Mouse (Mus musculus) liver, postnatal 0 days (tissue): ENCODE results near the gene Ndufv2. TPM values are rescaled to one million over a fixed set of nuclear protein-coding genes. Genes with fewer than 3 reads are reported as not detected.
"Not testable (repeated sequence)": the region's sequence is repeated elsewhere in the genome, so short reads cannot be mapped to it uniquely, and the experiment has no call there.

Source experiments
- ATAC-seq: fragments of 200-750 bp; cut with Nextera tagmentation; 2 replicates; pipeline ENCODE4 v1.8.0; 2017; ENCODE audit warnings: mild to moderate bottlenecking, moderate library complexity
- DNase-seq: peaks from one replicate; pipeline ENCODE4 v3.0.0-alpha.2; 2016
- H3K27ac ChIP-seq: fragments of 300-500 bp; sonication (generic); 2 replicates; pipeline ENCODE4 v1.5.1; 2014; ENCODE audit warnings: antibody characterized with exemption, moderate library complexity, mild to moderate bottlenecking, low read depth
- H3K27me3 ChIP-seq: fragments of 300-500 bp; sonication (generic); 2 replicates; pipeline ENCODE4 v1.6.1; 2014; ENCODE audit warnings: low read length, control low read depth, mixed read lengths; ENCODE audit not compliant: insufficient read depth
- H3K36me3 ChIP-seq: fragments of 300-500 bp; sonication (generic); replicated peaks from 2 replicates; pipeline ENCODE4 v1.6.1; 2014; ENCODE audit warnings: mild to moderate bottlenecking, control low read depth, low read length, moderate library complexity, mixed read lengths; ENCODE audit not compliant: insufficient read depth
- H3K4me1 ChIP-seq: fragments of 300-500 bp; sonication (generic); 2 replicates; pipeline ENCODE4 v1.6.1; 2014; ENCODE audit warnings: antibody characterized with exemption, mild to moderate bottlenecking, control low read depth; ENCODE audit not compliant: insufficient read depth
- H3K4me2 ChIP-seq: fragments of 300-500 bp; sonication (generic); 2 replicates; pipeline ENCODE4 v1.6.1; 2014; ENCODE audit warnings: low read depth, mild to moderate bottlenecking, low read length, moderate library complexity, mixed read lengths
- H3K4me3 ChIP-seq: fragments of 300-500 bp; sonication (generic); 2 replicates; pipeline ENCODE4 v1.5.1; 2014; ENCODE audit warnings: low read depth, low read length
- H3K9ac ChIP-seq: fragments of 300-500 bp; sonication (generic); replicated peaks from 2 replicates; pipeline ENCODE4 v1.6.1; 2014; ENCODE audit warnings: mild to moderate bottlenecking, moderate library complexity
- H3K9me3 ChIP-seq: fragments of 300-500 bp; sonication (generic); 2 replicates; pipeline ENCODE4 v1.6.1; 2016; ENCODE audit warnings: mild to moderate bottlenecking, control low read depth, low read length, mixed read lengths
- CTCF ChIP-seq: sonication (generic); IDR thresholded peaks from 2 replicates; pipeline ENCODE4 v1.5.1; 2016; ENCODE audit warnings: antibody characterized with exemption, low read depth
- EP300 ChIP-seq: IDR thresholded peaks from 2 replicates; pipeline ENCODE4 v1.6.1; 2016; ENCODE audit warnings: antibody characterized with exemption, low read depth, mild to moderate bottlenecking
- WGBS: fragments of 180-500 bp; shearing (Covaris S2); extraction: QIAGEN DNeasy Blood & Tissue Kit; methylation state at CpG from one replicate; pipeline ENCODE4 v1.1.7; 2014; ENCODE audit not compliant: insufficient replicate concordance; 5-methylcytosine and 5-hydroxymethylcytosine counted together
- polyA plus RNA-seq: library from polyadenylated mRNA; unstranded; fragments of >200 nt; fragmentation: Nextera tagmentation; extraction: Ambion mirVana; gene quantifications from 2 replicates; pipeline ENCODE4 v1.2.1, GENCODE M21; 2015

Gene Ndufv2
- polyA plus RNA-seq, 1 experiment from 2014 or later: 286 TPM

DNA sequence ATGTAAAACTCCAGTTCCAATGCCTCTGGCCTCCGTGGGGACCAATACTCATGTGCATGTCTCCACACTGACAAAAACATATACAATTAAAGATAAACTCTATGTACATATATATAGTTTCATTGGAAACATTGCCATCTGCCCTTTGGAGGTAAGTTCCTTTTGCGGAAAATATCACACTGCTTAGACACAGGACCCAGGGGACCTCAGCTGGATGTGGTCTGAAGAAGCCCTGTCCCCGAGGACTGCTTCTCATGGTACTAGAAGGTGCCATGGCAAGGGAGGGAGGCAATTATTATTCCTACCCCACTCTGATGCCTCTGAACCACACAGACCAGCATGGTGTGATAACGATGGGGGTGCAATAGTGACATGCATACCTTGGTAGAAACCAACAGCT is 43.2 kb downstream of the Ndufv2 start:
- H3K4me2 ChIP-seq: no peak overlapping the region
- H3K4me1 ChIP-seq: peaks cover 5% of the 10 kb centered on the region
- no peak for ATAC-seq
- no peaks in the 10 kb centered on the region for H3K27me3 ChIP-seq
- WGBS: 79% methylated on average over 4 of the region's 4 CpGs
- H3K9ac ChIP-seq: no peak overlapping the region
- no peaks in the 10 kb centered on the region for H3K36me3 ChIP-seq
- DNase-seq: no peak
- H3K27ac ChIP-seq: no peak overlapping the region
- no peak overlapping the region for H3K4me3 ChIP-seq
- TF ChIP-seq CTCF (no peak), EP300 (no peak)
- no peaks in the 10 kb centered on the region for H3K9me3 ChIP-seq

GRCm38 (mm10) chr17:66057145-66057544 is 44.2 kb downstream of the Ndufv2 start:
- no peak overlapping the region for H3K4me2 ChIP-seq
- no peaks in the 10 kb centered on the region for H3K36me3 ChIP-seq
- TF ChIP-seq CTCF: no peak
- TF ChIP-seq EP300: no peak
- H3K27me3 ChIP-seq: no peaks in the 10 kb centered on the region
- no peak overlapping the region for H3K9ac ChIP-seq
- H3K4me1 ChIP-seq: peaks cover 5% of the 10 kb centered on the region
- DNase-seq (no peak), ATAC-seq (no peak)
- H3K9me3 ChIP-seq: no peaks in the 10 kb centered on the region
- H3K4me3 ChIP-seq: no peak overlapping the region
- H3K27ac ChIP-seq: no peak overlapping the region
- 88% methylated on average over 2 of the region's 2 CpGs for whole genome bisulfite sequencing

DNA sequence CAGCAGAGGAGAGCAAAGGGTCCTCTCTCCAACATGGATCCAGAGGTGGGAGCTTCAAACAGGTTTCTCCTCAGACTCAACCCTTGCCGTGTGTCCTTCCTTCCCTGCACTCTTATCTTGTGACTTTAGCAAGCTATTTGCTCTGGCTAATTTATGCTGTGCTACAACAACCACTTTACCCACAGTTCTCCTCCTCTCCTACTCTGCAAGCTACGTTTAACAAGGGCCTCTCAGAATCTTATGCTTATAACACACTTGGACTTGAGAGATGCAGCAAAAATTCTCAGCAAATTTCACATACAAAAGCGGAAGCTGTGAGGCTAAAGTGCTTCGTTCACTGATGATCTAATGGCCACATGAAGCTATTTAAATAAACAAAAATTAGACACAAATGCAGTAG is 48.0 kb downstream of the Ndufv2 start:
- peaks cover 4% of the 10 kb centered on the region; the same call in 1 of the 2 replicates for H3K4me1 ChIP-seq
- DNase-seq (no peak), ATAC-seq (no peak)
- H3K4me2 ChIP-seq: no peak overlapping the region
- no peak overlapping the region for H3K4me3 ChIP-seq
- no peak overlapping the region for H3K27ac ChIP-seq
- H3K9me3 ChIP-seq: no peaks in the 10 kb centered on the region
- 67% methylated on average over 4 of the region's 4 CpGs for WGBS
- peaks cover 6% of the 10 kb centered on the region; the same call in 1 of the 2 replicates for H3K36me3 ChIP-seq
- H3K27me3 ChIP-seq: no peaks in the 10 kb centered on the region
- TF ChIP-seq CTCF: no peak
- H3K9ac ChIP-seq: no peak overlapping the region

DNA sequence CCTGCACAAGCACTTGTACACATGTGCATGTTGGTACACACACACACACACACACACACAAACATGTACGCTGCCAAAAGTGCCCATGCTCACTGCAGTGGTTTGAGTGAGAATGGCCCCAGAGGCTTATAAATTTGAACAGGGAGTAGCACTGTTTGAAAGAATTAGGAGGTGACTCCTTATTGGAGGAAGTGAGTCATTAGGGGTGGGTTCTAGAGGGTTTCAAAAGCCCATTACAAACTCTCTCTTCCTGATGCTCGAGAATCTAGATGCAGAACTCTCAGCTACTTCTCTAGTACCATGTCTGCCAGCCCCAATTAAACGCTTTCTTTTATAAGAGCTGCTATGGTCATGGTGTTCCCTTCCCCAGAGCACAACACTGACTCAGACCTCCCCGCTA is 52.6 kb downstream of the Ndufv2 start:
- no peak overlapping the region for H3K9ac ChIP-seq
- TF ChIP-seq CTCF (no peak), EP300 (no peak)
- no peak overlapping the region for H3K4me2 ChIP-seq
- no peaks in the 10 kb centered on the region for H3K9me3 ChIP-seq
- no peak for DNase-seq
- ATAC-seq: no peak
- H3K4me3 ChIP-seq: no peak overlapping the region
- WGBS: 76% methylated on average over 4 of the region's 4 CpGs
- 0 out of 2 replicates have a peak, but pooled peaks cover 2% of the 10 kb centered on the region for H3K4me1 ChIP-seq
- peaks cover 6% of the 10 kb centered on the region; the same call in 1 of the 2 replicates for H3K36me3 ChIP-seq
- H3K27ac ChIP-seq: no peak overlapping the region
- no peaks in the 10 kb centered on the region for H3K27me3 ChIP-seq

- Histone ChIP-seq H3K9me3 (no peaks in the 10 kb centered on the region), H3K36me3 (peaks cover 6% of the 10 kb centered on the region; the same call in 1 of the 2 replicates), H3K4me2 (no peak overlapping the region), H3K4me3 (no peak overlapping the region), H3K4me1 (0 out of 2 replicates have a peak, but pooled peaks cover 2% of the 10 kb centered on the region), H3K27me3 (no peaks in the 10 kb centered on the region), H3K27ac (no peak overlapping the region), H3K9ac (no peak overlapping the region)
- DNase-seq (no peak), ATAC-seq (no peak)
- TF ChIP-seq EP300 (no peak), CTCF (no peak)
- 61% methylated on average over 5 of the region's 5 CpGs for WGBS
Observed at GRCm38 (mm10) chr17:66048199-66048598, 53.2 kb downstream of the Ndufv2 start.

GRCm38 (mm10) chr17:66043679-66044078 is 57.7 kb downstream of the Ndufv2 start:
- H3K36me3 ChIP-seq, H3K27me3 ChIP-seq, DNase-seq, H3K4me1 ChIP-seq, ATAC-seq, H3K9ac ChIP-seq, H3K9me3 ChIP-seq, H3K27ac ChIP-seq, H3K4me2 ChIP-seq, H3K4me3 ChIP-seq: not testable (repeated sequence)
- TF ChIP-seq CTCF: peak; percentile 20; the same call in 1 of the 2 replicates
- WGBS: 82% methylated on average over 4 of the region's 4 CpGs

DNA sequence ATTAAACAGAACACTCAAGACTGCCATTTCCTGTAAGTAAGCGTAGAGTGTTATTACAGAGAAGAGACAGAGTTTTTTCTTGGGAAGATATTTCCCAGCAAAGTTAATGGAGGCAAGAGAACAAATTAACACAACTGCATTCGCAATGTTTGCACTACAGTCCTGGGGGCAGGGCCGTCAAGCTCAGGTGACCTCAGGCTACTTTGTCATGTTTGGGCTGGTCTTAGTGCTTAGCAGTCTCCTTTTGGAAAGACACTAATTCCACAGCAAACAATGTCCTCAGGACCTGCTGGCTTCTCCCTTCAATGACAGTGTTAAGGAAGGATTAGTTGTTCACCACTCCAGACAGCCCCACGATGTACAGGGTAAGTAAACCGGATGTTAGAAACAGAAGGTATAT is 60.3 kb downstream of the Ndufv2 start:
- 0 out of 2 replicates have a peak overlapping the region, but pooled peaks have one; percentile 34 for H3K27ac ChIP-seq
- H3K9ac ChIP-seq: no peak overlapping the region

More for the DNA sequence above, 60.3 kb downstream of the Ndufv2 start:
- Histone ChIP-seq H3K27me3 (no peaks in the 10 kb centered on the region), H3K4me1 (no peaks in the 10 kb centered on the region), H3K4me2 (no peak overlapping the region), H3K9me3 (no peaks in the 10 kb centered on the region), H3K36me3 (peaks cover 14% of the 10 kb centered on the region), H3K4me3 (no peak overlapping the region)
- 73% methylated on average over 5 of the region's 5 CpGs for WGBS
- DNase-seq (peak; percentile 19), ATAC-seq (peak; percentile 54; the same call in 1 of the 2 replicates)
- TF ChIP-seq CTCF: no peak
- no peak for TF ChIP-seq EP300
